Mouse (Mus musculus) urinary bladder, adult 2 months (tissue): Measurements from ENCODE around the gene Asb8. TPM values are rescaled to one million over a fixed set of nuclear protein-coding genes. Genes with fewer than 3 reads are reported as not detected.

Experiments used
- polyA plus RNA-seq: library from polyadenylated mRNA; depleted of rRNA; stranded (reverse); fragments of >200 nt; gene quantifications from 2 replicates; pipeline ENCODE4 v1.2.3, GENCODE M21; 2012; rRNA removed

Gene Asb8
- polyA plus RNA-seq, 1 experiment: 59.9 TPM

Other genes starting within 250 kb of the Asb8 start
- gene Tmem106c, start 201.4 kb downstream of the Asb8 start, polyA plus RNA-seq: 65.7 and 80.9 TPM in 2 replicates
- gene Col2a1, start 160.9 kb downstream of the Asb8 start, polyA plus RNA-seq: 0.08 and 0.10 TPM in 2 replicates
- gene Pfkm, start 73.0 kb downstream of the Asb8 start, polyA plus RNA-seq: 69.9 TPM in 2 replicates
- gene Senp1, start 71.9 kb downstream of the Asb8 start, polyA plus RNA-seq: 18.4 and 20.0 TPM in 2 replicates
- 3.6 and 4.2 TPM in 2 replicates for gene Ccdc184, start 1.5 kb upstream of the Asb8 start, polyA plus RNA-seq
- gene Olfr288, start 29.9 kb upstream of the Asb8 start, polyA plus RNA-seq: not detected in 2 replicates
- gene Gm44579, start 55.4 kb upstream of the Asb8 start, polyA plus RNA-seq: not detected in 2 replicates
- 0.04 TPM in 1 of 2 replicates, not detected in the other for gene Olfr287, start 55.4 kb upstream of the Asb8 start, polyA plus RNA-seq
- gene Olfr286, start 68.8 kb upstream of the Asb8 start, polyA plus RNA-seq: not detected in 2 replicates
- gene H1fnt, start 91.7 kb upstream of the Asb8 start, polyA plus RNA-seq: not detected in 2 replicates
- 22.6 and 23.1 TPM in 2 replicates for gene Zfp641, start 130.5 kb upstream of the Asb8 start, polyA plus RNA-seq
- gene Olfr285, start 151.7 kb upstream of the Asb8 start, polyA plus RNA-seq: not detected in 2 replicates
- not detected in 2 replicates for gene Olfr284, start 175.4 kb upstream of the Asb8 start, polyA plus RNA-seq
- not detected in 2 replicates for gene Olfr283, start 215.3 kb upstream of the Asb8 start, polyA plus RNA-seq